Mouse (Mus musculus) cerebellum, adult 18-20 months (tissue): ENCODE data around the gene Ptgdr2.

Source experiments
- DNase-seq, 2 experiments: peaks; one replicate each; pipeline ENCODE4 v3.0.0; 2021

Ptgdr2 gene

DNA sequence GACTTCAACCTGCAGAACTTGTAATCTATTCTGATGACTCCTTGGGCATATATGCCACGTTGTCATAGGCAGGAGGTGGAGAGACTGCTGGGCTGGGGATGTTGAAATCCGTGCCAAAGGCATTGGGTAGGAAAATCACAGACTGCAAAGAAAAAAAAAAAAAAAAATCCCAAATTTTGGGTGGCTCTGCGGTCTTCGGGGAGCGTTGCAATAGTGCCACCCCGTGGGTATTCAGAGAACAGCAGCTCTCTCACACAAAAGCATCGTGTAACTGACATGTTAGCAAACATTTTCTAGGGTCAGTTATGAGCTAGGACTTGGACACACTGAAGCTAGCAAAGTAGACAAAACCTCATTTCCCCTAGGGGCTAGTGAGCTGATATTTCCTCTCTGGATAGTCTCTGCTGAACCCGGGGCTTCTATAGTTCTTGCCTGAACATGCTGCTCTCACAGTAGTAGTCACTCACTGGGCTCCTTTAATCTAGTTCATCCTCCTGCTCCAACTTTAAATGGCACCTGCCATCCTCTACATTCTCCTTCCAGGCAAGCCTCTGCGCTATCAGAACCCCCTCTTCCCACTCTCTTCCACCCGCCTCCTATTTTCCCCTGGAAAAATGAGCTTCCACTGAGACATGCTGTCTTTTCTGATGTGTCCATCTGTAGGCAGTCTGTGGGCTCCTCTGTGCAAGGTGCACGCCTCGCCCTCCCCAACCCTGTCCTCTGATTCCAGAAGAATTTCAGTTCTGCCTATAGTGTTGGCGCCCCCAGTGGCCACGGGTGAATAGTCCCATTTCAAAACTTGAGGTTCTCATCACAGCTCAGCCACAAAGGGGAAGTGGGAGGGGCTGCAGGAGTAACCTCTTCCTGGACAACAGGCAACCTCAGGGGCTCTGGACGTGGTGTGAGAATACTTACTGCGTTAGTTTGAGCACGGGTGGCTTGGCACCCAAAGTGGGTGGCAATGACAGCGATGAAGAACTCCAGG, 42.5 kb downstream of the Ptgdr2 start:
- peak; percentile 80 to 85 for DNase-seq

DNA sequence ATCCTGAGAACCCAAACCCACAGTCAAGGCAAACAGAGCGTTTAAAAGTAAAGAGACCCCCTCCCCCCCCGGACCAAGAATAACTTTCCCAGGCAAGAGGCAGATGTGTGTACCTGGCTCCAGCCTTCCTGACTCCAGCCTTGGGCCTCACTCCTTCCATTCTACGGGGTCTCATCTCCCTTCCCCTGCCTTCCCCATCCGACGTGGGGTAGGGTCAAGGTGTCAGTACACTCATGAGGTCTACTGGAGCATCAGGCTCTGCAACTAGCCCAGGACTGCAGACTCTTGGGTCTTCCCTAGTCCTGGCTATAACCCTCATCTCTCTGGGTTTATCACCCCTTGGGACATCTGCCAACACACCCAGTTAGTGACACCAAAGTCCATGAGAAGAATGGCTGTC, 43.2 kb downstream of the Ptgdr2 start:
- peak in 1 of 2 experiments; percentile 6 for DNase-seq

DNA sequence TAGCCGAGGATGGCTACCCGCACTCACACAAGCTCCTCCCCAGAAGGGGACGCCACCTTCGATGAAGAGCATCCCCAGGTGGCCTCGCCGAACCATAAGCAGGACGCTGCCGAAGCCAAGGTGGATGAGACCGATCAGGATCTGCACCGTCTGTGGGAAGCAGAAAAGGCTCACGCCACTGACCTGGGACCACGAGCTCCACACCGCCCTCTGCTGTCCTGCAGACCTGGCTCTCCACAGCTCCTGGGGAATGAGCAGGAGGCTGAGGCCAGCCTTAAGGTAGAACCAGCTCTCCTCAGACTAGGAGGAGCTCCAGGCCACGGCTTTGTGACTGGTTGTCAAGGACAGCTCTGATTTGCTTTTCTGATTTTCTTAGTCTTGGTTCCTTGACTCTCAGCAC, 46.2 kb downstream of the Ptgdr2 start:
- DNase-seq: peak; percentile 59 to 63

DNA sequence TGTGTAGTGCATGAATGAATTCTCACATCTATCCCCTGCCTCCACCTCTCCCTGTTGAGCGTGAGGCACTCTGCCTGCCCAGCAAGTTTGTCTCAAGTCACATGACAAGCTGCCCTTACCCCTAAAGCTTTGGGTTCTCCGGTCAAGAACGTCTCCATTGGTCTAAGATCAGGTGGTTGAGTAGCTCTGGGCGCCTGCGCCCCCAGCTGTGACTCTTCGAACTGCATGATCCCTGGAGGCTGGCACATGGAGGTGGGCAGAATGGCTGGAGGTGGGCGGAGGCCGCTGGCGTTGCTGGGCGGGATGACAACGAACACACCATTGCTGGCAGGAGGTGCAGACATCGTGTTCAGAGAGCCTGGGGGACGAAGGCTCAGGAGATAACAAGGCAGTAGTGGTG, 47.6 kb downstream of the Ptgdr2 start:
- no peak for DNase-seq

DNA sequence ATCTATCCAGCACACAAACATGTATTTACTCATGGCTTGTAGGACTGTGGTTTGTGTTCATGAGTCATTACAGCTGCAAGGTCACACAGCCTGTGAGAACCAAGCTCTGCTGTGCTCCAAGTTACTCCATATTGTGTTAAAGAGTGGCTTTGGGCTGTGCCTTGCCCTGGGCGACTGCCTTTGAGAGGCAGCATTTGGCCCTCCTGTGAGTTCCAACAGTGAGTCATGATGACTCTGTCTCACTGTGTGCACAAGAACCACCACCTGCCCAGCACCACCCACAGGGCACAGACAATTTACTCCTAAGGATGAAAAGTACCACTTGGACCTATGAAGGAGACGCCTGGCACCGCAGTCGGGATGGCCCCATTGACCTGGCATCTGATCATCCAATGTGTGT, 48.9 kb downstream of the Ptgdr2 start:
- DNase-seq: no peak

DNA sequence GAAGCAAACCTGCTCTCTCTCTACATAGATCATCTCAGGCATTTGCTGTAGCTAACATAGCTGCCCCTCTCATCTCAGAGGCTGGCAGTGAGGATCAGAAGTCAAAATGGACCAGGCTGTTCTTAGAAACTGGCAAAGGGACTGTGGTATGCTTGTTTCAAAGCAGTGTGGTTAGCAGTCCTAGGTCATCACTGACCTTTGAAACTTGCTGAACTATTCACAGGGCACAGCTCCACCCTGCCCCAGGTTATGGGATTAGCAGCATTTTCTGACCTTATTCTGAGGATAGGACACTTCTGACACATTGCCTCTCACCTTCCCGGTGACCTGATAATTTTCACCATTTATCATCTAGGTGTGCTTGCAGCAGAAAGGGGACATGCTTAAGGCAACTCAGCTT, 51.6 kb downstream of the Ptgdr2 start:
- DNase-seq: no peak

DNA sequence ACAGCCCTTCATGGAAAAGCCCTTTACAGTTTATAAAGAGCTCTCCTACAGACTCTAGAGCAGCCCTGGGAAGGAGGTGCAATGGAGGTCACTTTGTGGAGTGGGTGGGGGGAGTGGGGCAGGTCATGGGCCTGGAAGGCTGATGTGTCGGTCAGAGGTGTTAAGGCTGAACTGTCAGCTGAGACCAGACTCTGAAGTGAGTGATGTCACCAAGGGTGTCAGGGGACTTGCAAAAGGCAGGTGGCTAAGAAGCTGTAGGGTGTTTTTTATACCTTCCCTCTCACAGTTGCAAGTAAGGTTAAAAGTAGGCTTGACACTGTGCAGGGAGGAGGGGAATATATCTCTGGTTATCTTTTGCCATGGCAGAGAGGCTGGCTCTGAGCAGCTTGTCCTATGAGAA, 53.8 kb downstream of the Ptgdr2 start:
- DNase-seq: no peak

DNA sequence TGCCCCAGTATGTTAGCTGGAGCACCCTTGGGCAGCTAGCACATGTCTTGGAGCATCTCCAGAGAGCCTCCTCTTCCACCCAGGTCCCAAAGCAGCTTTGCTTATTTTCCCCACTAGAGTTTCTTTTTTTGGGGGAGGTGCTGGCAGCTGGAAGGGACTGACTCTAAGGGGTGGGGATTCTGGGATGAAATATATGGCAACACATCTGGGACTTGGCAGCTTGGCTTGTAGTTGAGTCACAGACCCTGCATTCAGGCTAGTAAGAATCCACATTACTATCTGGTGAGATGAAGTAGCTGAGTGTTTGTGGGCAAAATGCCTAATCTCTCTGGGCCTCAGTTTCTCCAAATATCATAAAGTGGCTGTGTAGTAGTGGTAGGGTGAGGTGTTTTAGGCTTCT, 55.0 kb downstream of the Ptgdr2 start:
- DNase-seq: no peak
